Mouse (Mus musculus) T-helper 17 cell (primary cell): Measurements from ENCODE around the gene Sall1.

Experiments used
- in situ Hi-C, 2 experiments: fragments of 300-600 bp; cut with MboI, MseI; formaldehyde crosslinking; loops; 1 replicate in 1 of 2; 2 replicates in 1 of 2; pipeline ENCODE4 v1.15.1; 2025; ENCODE audit warnings: high pct_unique_total_duplicates in 2 of 2

Sall1 gene

DNA sequence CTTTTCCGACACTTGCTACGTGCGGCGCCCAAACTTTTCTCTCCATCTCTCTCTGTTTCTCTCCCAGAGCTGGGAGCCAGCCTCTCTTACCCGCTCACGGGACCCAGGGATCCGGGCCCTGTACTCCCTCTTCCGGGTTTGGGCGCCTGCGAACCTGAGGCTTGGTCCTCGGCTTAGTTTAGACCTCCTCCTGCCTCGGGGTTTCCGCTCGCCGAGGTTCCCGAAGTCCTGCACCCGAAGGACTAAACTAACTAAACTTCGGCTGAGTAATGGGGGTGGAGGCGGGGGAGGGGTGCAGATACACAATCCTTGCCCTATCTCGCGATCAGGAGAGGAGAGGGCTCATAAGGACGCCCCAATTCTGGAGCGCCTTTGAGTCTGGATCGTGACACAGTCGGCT is at the start of gene Sall1:
Gene Sall1, minus strand, starts transcription at position 223 of the 400 bp plus-strand sequence.
- in situ Hi-C loops, result loop anchor here in 1 of 2 experiments (25.0 kb wide), 1 partner anchor 832 kb away; no protein-coding TSS in a partner anchor

DNA sequence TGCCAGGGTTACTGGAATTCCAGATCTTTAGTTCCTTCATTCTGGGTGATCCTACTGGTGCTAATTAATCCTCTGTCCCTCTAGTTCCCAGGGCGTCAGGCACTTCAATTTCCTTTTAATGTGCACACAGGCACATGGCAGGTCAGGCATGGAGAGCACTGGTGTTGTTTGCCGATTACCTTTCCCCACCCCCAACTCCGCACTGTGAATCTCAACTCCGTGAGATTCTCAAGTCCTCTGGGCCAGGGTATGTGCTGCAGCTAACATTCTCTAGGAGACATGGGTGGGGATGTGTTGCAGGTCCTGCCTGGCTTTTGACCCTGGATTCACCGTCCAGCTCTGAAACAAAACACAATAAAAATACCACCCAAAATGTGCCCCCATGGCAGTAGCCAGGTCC is 46.0 kb upstream of the Sall1 start:
- in situ Hi-C loops, result no loop called here

DNA sequence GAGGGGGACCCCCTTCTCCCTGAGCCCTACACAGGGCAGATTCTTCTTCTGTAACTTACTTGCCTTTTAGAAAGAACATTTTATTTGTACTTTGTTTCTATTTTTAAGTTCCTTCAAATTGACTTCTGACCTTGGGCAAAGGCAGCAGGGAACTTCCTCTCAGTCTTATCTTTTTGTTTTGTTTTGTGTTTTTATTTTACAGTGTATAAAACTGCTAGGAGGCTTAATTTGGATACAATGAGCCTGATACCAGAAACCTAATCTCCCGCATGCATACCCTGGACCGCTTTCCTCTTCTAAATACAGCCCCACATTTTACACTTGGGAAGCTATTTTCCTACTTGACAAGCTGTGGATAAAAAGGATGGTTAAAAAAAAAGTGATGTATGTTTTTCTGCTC is 35.2 kb upstream of the Sall1 start:
- in situ Hi-C loops, result loop anchor here in 1 of 2 experiments (10.0 kb wide), 1 partner anchor 424 kb away; no protein-coding TSS in a partner anchor

DNA sequence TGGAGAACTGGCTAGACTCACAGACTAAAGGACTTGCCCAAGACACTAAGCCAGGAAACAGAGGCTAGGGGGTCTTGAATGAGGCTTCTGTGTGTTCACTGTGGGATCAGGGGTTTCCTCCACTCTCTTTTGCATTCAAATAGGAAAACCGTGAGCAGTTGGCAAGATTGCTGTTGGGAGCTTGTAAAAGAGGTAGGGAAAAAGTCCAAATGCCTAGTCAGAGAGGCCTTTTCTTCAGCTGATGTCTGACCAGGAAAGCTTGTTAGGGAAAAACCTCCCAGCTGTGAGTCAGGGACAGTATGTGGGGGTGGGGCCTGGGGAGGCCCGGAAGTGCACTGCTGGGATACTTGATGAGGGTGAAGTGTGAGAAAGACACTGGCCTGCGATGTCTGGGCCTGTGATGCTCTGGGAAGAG is 29.0 kb upstream of the Sall1 start:
- in situ Hi-C loops, result loop anchor here in 1 of 2 experiments (10.0 kb wide), 1 partner anchor 418 kb away; no protein-coding TSS in a partner anchor

DNA sequence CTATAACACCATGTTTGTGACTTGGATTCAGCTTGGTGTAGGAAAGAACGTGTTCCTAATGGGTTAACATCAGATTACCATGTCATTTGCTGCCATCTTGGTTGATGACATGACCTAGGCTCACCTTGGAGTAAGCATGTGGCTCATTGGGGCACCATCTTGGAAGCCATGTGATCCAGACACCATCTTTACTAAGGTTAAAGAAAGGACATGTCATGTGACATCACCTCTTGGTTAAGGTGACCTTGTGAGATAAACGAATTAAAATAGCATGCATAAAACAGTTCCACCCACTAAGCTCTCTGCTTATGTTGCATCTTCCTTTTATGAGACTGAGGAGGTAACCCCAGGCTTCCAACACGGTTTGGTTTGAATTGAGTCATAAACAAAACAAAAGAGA is 23.5 kb upstream of the Sall1 start:
- in situ Hi-C loops, result no loop called here

DNA sequence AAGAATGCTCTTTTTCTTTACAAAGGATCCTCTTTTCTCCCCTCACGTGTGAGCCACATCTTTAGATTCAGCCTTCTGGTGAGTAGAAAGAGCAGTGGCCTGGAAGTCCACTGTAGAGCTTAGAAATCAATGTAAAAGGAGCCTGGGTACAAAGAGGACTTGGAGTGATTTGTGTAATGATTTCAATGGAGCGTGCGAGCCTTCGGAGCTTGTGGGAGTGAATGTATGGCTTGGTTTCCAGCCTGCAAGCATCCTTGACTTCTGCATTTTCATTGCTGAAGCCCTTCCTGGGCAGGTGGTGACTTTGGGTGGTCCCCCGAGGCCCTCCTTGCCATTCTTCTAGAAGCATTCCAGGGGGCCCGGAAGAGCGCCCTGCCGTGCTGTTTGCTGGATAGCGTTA is 20.1 kb upstream of the Sall1 start:
- in situ Hi-C loops, result no loop called here

DNA sequence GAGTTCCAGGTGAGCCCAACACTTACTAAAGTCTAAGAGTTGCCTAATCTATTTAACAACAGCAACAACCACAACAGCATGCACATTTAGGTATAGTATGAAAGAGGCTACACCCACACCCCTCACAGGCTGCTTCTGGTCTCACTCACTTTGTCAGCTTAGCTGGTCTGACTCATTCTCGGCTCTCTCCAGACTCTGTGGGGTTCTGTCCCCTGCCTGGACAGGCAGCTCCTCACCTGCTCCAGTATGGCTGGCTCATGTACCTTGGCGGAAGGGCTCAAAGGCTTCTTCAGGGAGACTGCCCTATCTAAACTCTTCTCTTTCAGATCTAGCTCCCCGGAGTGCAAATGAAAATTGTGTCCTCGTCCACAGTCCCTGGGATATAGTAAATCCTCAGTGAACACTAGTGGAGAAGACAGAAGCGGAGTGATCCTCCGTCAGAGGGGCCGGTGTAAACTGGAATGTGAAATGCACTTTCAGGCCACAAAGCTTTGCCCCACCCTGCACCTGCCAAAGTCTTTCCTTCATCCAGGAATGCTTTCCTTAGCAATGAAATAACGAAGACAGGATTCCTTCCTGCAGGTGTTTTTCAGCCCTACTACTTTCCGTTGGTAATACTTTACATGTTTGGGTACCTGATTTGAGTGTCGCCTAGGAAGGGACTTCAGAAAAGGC is 19.5 kb upstream of the Sall1 start:
- in situ Hi-C loops, result no loop called here

DNA sequence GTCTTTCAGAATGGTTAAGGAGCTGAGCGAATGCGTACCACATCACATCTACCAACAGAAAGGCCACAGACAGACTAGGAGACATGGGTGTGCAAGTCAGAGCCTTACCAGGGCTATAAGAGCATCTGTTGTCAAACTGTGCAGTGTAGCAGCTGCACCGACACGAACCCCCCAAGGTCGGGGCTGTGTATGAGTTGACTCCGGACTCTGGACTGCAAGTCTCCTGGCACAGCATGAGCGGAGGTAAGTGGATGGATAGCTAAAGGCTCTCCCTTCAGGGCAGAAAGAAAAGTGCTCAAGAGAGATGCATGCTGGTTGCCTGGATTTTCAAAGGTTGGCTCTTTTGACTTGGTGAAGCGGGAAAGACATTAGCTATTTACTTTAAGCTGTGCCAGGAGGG is 16.8 kb upstream of the Sall1 start:
- in situ Hi-C loops, result no loop called here

DNA sequence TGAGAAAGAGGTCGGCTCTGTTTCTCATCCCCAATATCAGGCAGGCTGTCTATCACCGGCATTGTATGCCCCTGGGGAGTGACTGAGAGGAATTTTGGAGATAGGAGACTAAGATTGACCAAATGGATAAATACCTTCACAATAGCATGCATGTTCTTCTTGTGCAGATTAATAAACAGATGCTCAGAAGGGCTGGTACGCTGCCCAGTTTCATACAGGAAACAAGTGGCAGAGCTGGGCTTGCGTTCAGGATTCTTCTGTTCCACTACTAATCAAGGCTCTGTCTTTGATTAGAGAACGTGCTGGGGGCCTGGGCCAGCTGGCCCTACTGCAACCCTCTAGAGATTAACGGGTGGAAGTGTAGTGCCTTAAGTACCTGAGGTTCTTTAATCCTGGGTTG is 15.5 kb upstream of the Sall1 start:
- in situ Hi-C loops, result no loop called here

DNA sequence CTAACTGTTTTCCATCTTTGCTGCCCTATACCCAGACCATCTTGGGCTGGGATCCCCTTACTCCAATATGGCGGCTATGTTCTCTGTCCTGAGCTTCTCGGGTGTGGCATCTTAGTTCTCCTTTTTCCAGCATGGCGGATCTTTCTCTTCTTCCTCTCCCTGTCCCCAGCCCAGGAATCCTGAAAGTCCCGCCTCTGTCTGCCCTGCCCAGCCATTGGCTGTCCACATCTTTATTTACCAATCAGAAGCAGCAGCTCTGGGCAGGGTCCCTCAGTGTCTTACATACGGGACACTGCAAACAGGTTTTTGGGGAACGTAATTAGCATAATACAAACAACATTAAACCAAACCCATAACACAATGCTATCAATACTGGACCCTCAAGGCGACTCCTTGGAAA is 8.9 kb upstream of the Sall1 start:
- in situ Hi-C loops, result no loop called here

DNA sequence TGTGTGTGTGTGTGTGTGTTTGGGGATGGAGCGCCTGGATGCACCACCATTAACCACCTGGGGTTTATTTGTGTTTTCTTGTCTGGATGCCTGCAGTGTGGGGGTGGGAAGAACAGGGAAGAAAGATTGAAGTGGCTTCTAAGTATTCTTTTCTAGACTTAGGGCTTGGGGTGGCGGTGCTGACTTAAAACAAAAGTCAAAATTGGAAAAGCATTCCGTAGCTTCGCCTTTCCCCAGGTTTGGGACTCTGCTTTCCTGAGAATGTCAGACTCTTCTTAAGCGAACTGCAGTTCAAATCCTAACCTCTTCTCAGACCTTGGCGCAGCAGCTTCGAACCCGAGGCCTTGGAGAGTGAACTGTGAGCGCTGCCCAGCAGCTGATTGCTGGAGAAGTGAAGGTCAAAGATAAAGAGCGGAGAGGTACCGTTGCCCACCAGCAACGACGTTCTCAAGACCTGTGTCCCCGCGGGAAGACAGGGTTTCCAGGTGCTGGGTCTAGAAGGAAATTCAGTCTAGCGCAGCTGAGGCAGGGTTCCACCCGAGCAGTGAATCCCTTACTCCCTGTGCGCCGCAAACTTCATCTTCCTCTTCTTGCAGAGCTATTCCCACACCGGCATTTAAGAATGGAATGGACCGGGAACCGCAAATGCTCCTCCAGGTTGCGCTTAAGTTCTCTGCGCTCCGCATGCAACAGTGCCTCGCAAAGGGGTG is 2.8 kb upstream of the Sall1 start:
- in situ Hi-C loops, result loop anchor here in 1 of 2 experiments (25.0 kb wide), 1 partner anchor 834 kb away; no protein-coding TSS in a partner anchor

DNA sequence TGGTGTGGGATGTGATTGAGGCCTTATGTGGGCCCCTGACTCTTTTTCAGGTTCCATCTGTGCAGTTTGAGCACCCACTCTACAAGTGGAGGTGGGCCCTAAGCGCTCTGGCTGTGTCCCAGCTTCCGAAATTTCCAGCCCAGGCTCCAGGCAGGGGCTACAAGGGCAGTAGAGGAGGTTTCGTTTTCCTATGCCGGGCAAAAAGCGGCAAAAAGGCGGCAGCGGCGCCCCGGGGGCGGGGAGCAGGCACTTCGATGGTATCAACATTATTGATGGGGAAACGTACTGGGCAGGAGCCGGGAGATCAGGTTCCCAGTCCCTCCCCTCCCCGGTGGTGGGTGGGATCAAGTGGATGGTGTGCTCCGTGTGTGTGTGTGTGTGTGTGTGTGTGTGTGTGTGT is 2.3 kb upstream of the Sall1 start:
- in situ Hi-C loops, result loop anchor here in 1 of 2 experiments (25.0 kb wide), 1 partner anchor 834 kb away; no protein-coding TSS in a partner anchor

DNA sequence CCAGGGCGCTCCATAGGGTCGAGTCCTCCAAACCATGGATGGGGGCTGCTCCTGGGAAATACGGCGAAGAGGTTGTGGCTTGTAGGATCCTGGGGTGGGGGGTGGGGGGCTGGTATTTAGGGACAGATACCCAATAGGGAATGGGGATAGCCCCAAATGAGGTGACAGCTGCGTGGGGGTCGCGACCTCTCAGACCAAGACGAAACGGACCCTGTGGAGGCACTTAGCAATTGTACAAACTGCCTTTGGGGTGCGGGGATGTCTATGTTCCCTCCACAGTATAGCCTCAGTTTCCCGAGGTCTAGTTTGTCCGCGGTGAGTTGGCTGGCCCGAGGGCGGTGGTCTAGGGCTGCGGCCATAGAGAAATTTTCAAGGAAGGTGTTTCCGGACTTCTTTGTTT is 1.8 kb upstream of the Sall1 start:
- in situ Hi-C loops, result loop anchor here in 1 of 2 experiments (25.0 kb wide), 1 partner anchor 833 kb away; no protein-coding TSS in a partner anchor

DNA sequence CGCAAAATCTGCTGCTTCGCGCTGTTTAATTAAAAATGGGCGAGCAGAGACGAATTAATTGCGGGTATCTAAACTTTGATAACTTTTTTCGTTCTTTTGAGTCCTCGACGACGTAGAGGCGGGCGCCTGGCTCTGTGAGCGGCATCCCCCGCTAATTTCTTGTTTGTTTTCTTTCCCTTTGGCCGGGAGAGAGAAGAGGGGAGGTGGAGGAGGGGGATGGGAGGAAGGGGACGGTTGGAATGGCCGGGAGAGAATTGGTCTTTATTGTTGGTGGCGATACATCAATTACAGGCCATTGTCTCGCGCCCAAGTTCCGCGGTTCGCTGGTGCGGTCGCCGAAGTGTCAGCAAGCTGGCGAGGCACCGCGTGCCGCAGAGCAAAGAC is 1.2 kb upstream of the Sall1 start:
- in situ Hi-C loops, result loop anchor here in 1 of 2 experiments (25.0 kb wide), 1 partner anchor 833 kb away; no protein-coding TSS in a partner anchor

DNA sequence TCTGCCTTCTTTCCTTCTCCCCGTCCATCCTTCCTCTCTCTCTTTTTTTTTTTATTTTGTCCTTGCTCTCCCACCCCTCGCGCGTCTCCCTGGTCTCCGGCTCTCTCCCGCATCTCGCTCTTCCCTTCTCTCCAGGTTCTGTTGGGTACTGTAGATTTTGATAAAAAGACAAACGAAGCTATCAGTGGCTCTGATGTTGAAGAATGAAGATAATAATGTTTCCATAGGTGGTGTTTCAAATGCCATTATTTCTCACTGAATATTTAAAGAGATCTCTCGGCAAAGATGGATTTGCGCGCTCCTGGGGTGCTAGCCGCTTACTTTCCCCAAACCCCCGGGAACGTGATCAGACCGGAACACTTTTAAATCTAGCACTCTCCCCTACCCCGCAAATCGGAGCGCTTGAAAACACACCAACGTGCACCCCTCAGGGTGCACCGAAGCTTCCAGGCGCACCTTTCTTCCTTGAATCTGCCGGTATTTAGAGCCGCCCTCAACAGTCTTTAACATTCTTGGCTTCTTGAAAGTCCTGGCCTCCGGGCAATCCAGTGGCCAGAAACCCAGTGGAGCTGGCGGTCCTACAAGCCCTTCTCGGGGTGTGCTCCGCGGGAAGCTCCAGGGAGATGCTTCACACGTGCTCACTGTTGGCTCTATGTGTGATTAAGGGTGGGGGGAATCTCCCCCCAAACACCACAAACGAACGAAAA is 702 bp upstream of the Sall1 start:
- in situ Hi-C loops, result loop anchor here in 1 of 2 experiments (25.0 kb wide), 1 partner anchor 832 kb away; no protein-coding TSS in a partner anchor

DNA sequence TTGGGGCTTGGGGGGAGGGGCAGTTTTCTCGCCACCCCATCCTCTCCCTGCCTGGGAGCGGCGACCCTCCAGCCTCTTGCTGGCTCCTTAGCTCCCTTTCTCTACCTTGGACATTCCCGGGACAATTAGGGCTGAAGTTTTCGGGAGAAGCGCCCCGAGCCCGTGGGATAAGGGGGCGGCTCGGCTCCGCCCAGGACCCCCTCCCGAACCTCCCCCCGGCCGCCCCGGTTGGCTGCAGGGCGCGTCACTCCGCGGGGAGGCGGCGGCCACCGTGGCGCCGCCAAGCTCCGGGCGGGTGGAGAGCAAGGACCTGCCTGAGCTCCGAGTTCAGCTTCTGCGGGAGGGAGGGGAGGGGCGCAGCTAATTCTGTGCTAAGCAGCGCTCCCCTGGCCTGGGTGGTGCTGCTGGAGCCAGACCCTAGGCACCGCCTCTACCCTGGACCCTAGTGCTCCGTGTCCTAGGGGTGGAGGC is 556 bp downstream of the Sall1 start:
- in situ Hi-C loops, result loop anchor here in 1 of 2 experiments (25.0 kb wide), 1 partner anchor 831 kb away; no protein-coding TSS in a partner anchor

DNA sequence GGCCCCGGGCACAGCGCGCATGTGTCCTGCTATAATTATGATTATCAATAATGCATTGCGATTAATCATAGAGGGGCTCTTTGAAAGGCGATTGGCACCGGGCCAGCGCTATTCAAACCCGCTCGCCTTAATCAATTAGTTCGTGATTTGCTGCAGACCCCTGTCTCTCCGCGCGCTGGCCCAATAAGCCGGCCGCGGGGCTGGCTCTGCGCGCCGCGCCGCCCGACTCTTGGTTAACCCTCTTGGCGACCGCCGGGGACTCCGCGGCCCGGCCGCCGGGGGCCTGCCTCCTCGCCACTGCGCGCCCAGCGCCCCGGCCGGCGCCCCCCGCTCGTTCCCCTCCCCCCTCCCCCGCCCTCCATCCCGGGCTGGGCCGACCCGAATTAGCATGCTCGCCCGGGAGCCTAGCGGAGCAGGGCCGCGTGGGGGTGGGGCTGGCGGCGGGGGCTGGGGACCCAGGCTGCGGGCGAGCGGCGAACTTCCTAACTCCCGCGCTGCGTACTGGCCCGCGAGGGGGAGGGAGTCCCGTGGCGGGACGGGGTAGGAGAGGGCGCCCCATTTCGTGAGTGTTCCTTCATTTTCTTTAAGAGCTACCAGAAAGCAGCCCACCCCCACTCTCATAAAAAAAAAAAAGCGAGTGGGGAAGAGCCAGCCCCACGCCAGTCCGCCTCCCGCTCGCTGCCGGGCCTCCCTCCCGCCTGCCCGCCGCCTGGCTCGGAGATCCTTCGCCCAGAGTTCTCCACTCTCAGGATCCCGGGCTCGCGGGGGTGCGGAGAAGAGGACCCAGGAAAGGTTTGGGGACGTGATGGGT is 1.2 kb downstream of the Sall1 start:
- in situ Hi-C loops, result loop anchor here in 1 of 2 experiments (25.0 kb wide), 1 partner anchor 830 kb away; no protein-coding TSS in a partner anchor

DNA sequence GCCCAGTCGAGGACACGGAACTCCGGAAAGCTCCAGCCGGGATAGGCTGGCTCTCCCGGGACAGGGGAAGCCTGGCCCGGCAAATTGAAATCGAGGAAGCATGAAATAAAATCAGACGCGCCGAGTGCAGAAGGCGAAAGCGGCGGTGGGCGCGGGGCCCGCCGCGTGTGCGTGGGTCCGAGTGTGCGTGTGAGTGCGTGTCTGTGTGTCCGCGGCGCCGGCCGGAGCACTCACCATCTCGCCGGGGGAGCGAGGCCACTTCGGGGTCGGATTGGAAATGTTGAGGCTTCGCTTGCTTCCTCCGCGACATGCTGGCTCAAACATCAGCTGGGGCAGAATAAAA is 1.9 kb downstream of the Sall1 start:
- in situ Hi-C loops, result loop anchor here in 1 of 2 experiments (25.0 kb wide), 1 partner anchor 830 kb away; no protein-coding TSS in a partner anchor

DNA sequence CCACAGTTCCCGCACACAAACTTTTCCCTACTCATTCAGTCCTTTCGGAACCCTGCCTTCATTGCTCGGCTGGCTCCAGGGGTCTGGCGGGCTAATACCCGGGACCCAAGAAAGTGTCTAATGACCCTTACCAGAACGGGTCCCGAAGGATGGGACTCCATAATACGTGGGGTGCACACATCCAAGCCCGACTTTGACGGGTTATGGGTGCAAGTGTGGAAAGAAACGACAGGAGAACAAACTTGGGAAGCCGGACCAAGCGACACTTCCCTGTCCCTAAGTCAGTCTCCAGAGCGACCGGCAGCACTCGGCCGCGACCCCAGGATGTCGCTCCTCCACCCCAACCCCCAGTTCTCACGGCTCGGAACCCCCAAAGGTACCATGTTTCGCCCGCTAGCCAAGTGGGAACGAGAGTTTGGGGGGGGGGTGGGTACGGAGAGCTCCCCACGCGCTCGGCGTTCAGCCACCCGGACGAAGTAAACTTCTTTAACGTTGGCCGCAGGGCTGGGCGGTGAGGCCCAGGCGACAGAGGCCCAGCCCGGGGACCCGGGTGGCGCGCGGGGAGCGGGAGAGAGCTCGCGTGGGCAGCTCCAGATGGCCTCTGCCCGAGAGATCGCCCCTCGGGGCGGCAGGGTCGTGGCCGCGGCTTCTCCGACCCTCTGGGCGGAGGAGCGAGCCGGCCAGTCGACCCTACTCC is 2.4 kb downstream of the Sall1 start:
- in situ Hi-C loops, result loop anchor here in 1 of 2 experiments (25.0 kb wide), 1 partner anchor 829 kb away; no protein-coding TSS in a partner anchor
